Mouse (Mus musculus) heart, embryonic 16.5 days (tissue): ENCODE results near the gene Lpcat3. TPM values are rescaled to one million over a fixed set of nuclear protein-coding genes. Genes with fewer than 3 reads are reported as not detected.

Experiments
- ATAC-seq: fragments of 200-750 bp; cut with Nextera tagmentation; replicated peaks from 2 replicates; pipeline ENCODE4 v1.8.0; 2017; ENCODE audit warnings: moderate number of reproducible peaks; ENCODE audit not compliant: insufficient read depth, low FRiP score; ENCODE audit errors: extremely low read depth
- H3K27ac ChIP-seq: fragments of 300-500 bp; sonication (generic); 2 replicates; pipeline ENCODE4 v1.5.1; 2014; ENCODE audit warnings: mild to moderate bottlenecking, low read length, control low read depth, moderate library complexity
- H3K27me3 ChIP-seq: fragments of 300-500 bp; sonication (generic); 2 replicates; pipeline ENCODE4 v1.6.1; 2014; ENCODE audit warnings: low read length, mixed read lengths; ENCODE audit not compliant: control insufficient read depth, insufficient read depth
- H3K36me3 ChIP-seq: fragments of 300-500 bp; sonication (generic); 2 replicates; pipeline ENCODE4 v1.6.1; 2014; ENCODE audit not compliant: control insufficient read depth, insufficient read depth
- H3K4me1 ChIP-seq: fragments of 300-500 bp; sonication (generic); 2 replicates; pipeline ENCODE4 v1.6.1; 2014; ENCODE audit warnings: low read length, mixed read lengths; ENCODE audit not compliant: control insufficient read depth, insufficient read depth
- H3K4me2 ChIP-seq: fragments of 300-500 bp; sonication (generic); 2 replicates; pipeline ENCODE4 v1.6.1; 2014; ENCODE audit warnings: low read depth, mild to moderate bottlenecking, control low read depth, low read length
- H3K4me3 ChIP-seq: fragments of 300-500 bp; sonication (generic); 2 replicates; pipeline ENCODE4 v1.5.1; 2014; ENCODE audit warnings: mild to moderate bottlenecking, control low read depth, low read length
- H3K9ac ChIP-seq: fragments of 300-500 bp; sonication (generic); 2 replicates; pipeline ENCODE4 v1.6.1; 2014; ENCODE audit warnings: low read length, control low read depth
- H3K9me3 ChIP-seq: fragments of 300-500 bp; sonication (generic); replicated peaks from 2 replicates; pipeline ENCODE4 v1.6.1; 2016; ENCODE audit warnings: low read length; ENCODE audit not compliant: control insufficient read depth
- WGBS: fragments of 180-500 bp; shearing (Covaris S2); extraction: QIAGEN DNeasy Blood & Tissue Kit; methylation state at CpG from one replicate; pipeline ENCODE4 v1.1.7; 2014; 5-methylcytosine and 5-hydroxymethylcytosine counted together
- microRNA counts: library from miRNA; unstranded; fragments of <30 nt; microRNA quantifications from one replicate; lab custom pipeline; 2016
- microRNA-seq: library from miRNA; unstranded; fragments of <30 nt; microRNA quantifications from one replicate; pipeline ENCODE4, GENCODE M21; 2017
- polyA plus RNA-seq: library from polyadenylated mRNA; unstranded; fragments of >200 nt; fragmentation: Nextera tagmentation; extraction: Ambion mirVana; gene quantifications from 2 replicates; pipeline ENCODE4 v1.2.1, GENCODE M21; 2015

Gene Lpcat3
- polyA plus RNA-seq, 1 experiment from 2014 or later = 54.2 TPM

- Histone ChIP-seq H3K27ac (peak overlapping the region; percentile 72), H3K4me1 (peaks cover 15% of the 10 kb centered on the region), H3K27me3 (no peaks in the 10 kb centered on the region), H3K9ac (peak overlapping the region; percentile 91), H3K9me3 (no peaks in the 10 kb centered on the region), H3K36me3 (peaks cover 21% of the 10 kb centered on the region), H3K4me3 (peak overlapping the region; percentile 66), H3K4me2 (peak overlapping the region; percentile 94)
- peak; percentile 78 for ATAC-seq
- 1% methylated on average over 85 of the region's 85 CpGs for WGBS
Measured at GRCm38 (mm10) chr6:124745490-124746295, 82.9 kb downstream of the Lpcat3 start.

- no peaks in the 10 kb centered on the region for H3K9me3 ChIP-seq
- 23% methylated on average over 8 of the region's 8 CpGs for WGBS
- H3K27ac ChIP-seq = no peak overlapping the region; the same call in 1 of the 2 replicates
- peak overlapping the region; percentile 66 for H3K4me3 ChIP-seq
- H3K9ac ChIP-seq = peak overlapping the region; percentile 91
- H3K36me3 ChIP-seq = peaks cover 21% of the 10 kb centered on the region
- no peak for ATAC-seq
- peak overlapping the region; percentile 94 for H3K4me2 ChIP-seq
- H3K4me1 ChIP-seq = peaks cover 15% of the 10 kb centered on the region
- no peaks in the 10 kb centered on the region for H3K27me3 ChIP-seq
Measured at GRCm38 (mm10) chr6:124746296-124746605, 83.4 kb downstream of the Lpcat3 start.

DNA sequence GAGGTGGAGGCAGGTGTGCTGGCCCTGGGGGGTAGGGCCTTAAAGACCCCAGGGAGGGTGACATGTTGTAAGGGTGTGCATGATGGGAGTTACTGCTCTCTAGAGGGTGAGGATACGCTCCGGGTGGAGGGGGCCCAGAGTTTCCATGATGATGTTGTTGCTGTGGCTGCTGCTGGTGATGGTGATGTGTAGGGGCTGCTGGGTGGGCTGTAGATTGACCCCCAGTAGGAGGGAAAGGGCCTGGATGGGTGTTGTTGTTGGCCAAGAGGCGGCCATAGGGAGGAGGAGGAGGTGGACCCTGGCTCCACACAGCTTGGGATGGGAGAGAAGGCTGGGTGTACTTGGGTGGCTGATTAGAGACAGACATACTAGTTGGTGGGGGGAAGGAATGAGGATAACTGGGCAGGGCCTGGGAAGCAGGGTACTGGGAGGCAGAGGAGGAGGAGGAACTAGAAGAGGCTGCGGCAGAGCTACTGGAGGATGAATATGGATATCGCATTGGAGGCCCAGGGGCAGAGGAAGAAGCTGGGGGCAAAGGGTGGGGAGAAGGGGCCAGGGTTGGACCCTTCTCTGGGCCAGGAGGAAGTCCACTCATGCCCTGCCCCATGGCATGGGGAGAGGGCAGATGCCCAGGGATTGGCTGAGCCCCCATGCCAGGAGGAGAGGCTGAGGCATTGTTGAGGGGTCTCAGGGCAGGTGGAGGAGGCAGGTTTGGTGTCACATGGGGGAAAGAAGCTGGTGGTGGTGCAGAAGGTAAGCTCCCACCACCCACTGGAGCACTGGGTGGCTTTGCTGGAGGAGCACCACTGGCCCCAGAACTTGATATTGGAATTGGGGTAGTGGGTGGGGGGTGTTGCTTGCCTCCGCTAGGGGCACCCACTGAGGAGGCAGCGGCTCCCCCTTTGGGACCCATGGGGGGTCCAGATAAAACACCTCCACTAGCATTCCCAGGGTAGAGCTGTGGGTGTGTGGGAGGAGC lies 84.1 kb downstream of the Lpcat3 start:
- no peak overlapping the region; the same call in 1 of the 2 replicates for H3K4me3 ChIP-seq
- H3K9ac ChIP-seq = no peak overlapping the region
- no peak for ATAC-seq
- peak overlapping the region; percentile 94 for H3K4me2 ChIP-seq
- H3K9me3 ChIP-seq = no peaks in the 10 kb centered on the region
- WGBS = 82% methylated on average over 7 of the region's 7 CpGs
- H3K27me3 ChIP-seq = no peaks in the 10 kb centered on the region
- H3K27ac ChIP-seq = no peak overlapping the region
- H3K36me3 ChIP-seq = peaks cover 21% of the 10 kb centered on the region
- peaks cover 10% of the 10 kb centered on the region for H3K4me1 ChIP-seq

- Histone ChIP-seq H3K36me3 (peaks cover 13% of the 10 kb centered on the region), H3K4me2 (no peak overlapping the region), H3K27me3 (no peaks in the 10 kb centered on the region), H3K9ac (no peak overlapping the region), H3K27ac (no peak overlapping the region), H3K9me3 (no peaks in the 10 kb centered on the region), H3K4me3 (no peak overlapping the region), H3K4me1 (peaks cover 24% of the 10 kb centered on the region)
- no peak for ATAC-seq
- WGBS = 84% methylated on average over 8 of the region's 8 CpGs
Measured at GRCm38 (mm10) chr6:124750405-124750804, 87.6 kb downstream of the Lpcat3 start.

GRCm38 (mm10) chr6:124753861-124754260 lies 91.0 kb downstream of the Lpcat3 start:
- 83% methylated on average over 2 of the region's 2 CpGs for WGBS
- Histone ChIP-seq H3K9ac (no peak overlapping the region), H3K36me3 (no peaks in the 10 kb centered on the region), H3K9me3 (no peaks in the 10 kb centered on the region), H3K4me1 (peaks cover 37% of the 10 kb centered on the region), H3K27me3 (no peaks in the 10 kb centered on the region), H3K27ac (no peak overlapping the region), H3K4me2 (no peak overlapping the region), H3K4me3 (no peak overlapping the region)
- no peak for ATAC-seq

MicroRNA genes within 50 kb of the gene (microRNA counts, 519-probe panel; counts per million panel counts)
- microRNA mmu-miR-141 (lab: Ali Mortazavi, UCI) (2,146 counts per million, percentile 31 among the panel's probes with 10 or more counts), microRNA mmu-miR-200c (lab: Ali Mortazavi, UCI) (2,852 counts per million, percentile 73 among the panel's probes with 10 or more counts)

Small RNA genes lying within 50 kb of the gene (microRNA-seq; reads per million reads assigned to microRNA genes)
- gene Mir141 = 255 reads per million, percentile 65 among the genes with 10 or more reads in this experiment
- gene Mir200c = 1,778 reads per million, percentile 83 among the genes with 10 or more reads in this experiment

Other genes starting within 250 kb of the Lpcat3 start
- 28.8 and 31.6 TPM in 2 replicates for gene Pex5, start 248.0 kb upstream of the Lpcat3 start, polyA plus RNA-seq
- 0.87 TPM in 2 replicates for gene Clstn3, start 198.2 kb upstream of the Lpcat3 start, polyA plus RNA-seq
- 0.34 and 0.42 TPM in 2 replicates for gene C1rl, start 169.9 kb upstream of the Lpcat3 start, polyA plus RNA-seq
- gene C1ra, start 150.6 kb upstream of the Lpcat3 start, polyA plus RNA-seq = 2.1 and 2.4 TPM in 2 replicates
- gene C1s1, start 120.7 kb upstream of the Lpcat3 start, polyA plus RNA-seq = 2.2 and 3.7 TPM in 2 replicates
- not detected in 2 replicates for gene C1rb, start 92.7 kb upstream of the Lpcat3 start, polyA plus RNA-seq
- gene C1s2, start 26.9 kb upstream of the Lpcat3 start, polyA plus RNA-seq = 0.05 and 0.06 TPM in 2 replicates
- gene Emg1, start 49.2 kb downstream of the Lpcat3 start, polyA plus RNA-seq = 125 and 133 TPM in 2 replicates
- 347 and 355 TPM in 2 replicates for gene Phb2, start 49.3 kb downstream of the Lpcat3 start, polyA plus RNA-seq
- gene Ptpn6, start 75.7 kb downstream of the Lpcat3 start, polyA plus RNA-seq = 14.6 and 31.3 TPM in 2 replicates
- gene Grcc10, start 78.3 kb downstream of the Lpcat3 start, polyA plus RNA-seq = 429 and 447 TPM in 2 replicates
- gene Gm45234, start 93.0 kb downstream of the Lpcat3 start, polyA plus RNA-seq = not detected in 2 replicates
- gene Atn1, start 93.5 kb downstream of the Lpcat3 start, polyA plus RNA-seq = 9.4 and 10.4 TPM in 2 replicates
- gene Eno2, start 106.6 kb downstream of the Lpcat3 start, polyA plus RNA-seq = 3.7 and 4.3 TPM in 2 replicates
- gene Lrrc23, start 116.7 kb downstream of the Lpcat3 start, polyA plus RNA-seq = 2.5 and 5.7 TPM in 2 replicates
- 7.4 and 9.2 TPM in 2 replicates for gene Spsb2, start 145.6 kb downstream of the Lpcat3 start, polyA plus RNA-seq
- gene Tpi1, start 151.3 kb downstream of the Lpcat3 start, polyA plus RNA-seq = 1,525 and 1,576 TPM in 2 replicates
- gene Usp5, start 166.5 kb downstream of the Lpcat3 start, polyA plus RNA-seq = 104 and 112 TPM in 2 replicates
- gene Cdca3, start 166.5 kb downstream of the Lpcat3 start, polyA plus RNA-seq = 126 and 136 TPM in 2 replicates
- gene Gnb3, start 177.2 kb downstream of the Lpcat3 start, polyA plus RNA-seq = 3.8 and 4.2 TPM in 2 replicates
- gene P3h3, start 194.7 kb downstream of the Lpcat3 start, polyA plus RNA-seq = 12.3 and 15.2 TPM in 2 replicates
- gene Gpr162, start 201.0 kb downstream of the Lpcat3 start, polyA plus RNA-seq = 2.4 and 2.7 TPM in 2 replicates
- 0.25 and 2.1 TPM in 2 replicates for gene Cd4, start 225.2 kb downstream of the Lpcat3 start, polyA plus RNA-seq
- 1.1 and 1.7 TPM in 2 replicates for gene Lag3, start 248.7 kb downstream of the Lpcat3 start, polyA plus RNA-seq